Mouse (Mus musculus): ENCODE measurements at regions not wholly inside any gene's neighbourhood (a gene's known extent, or its start where the extent isn't known, plus 50 kb on each side); places are given as distances from the start of the nearest gene placed in this dataset.

DNA sequence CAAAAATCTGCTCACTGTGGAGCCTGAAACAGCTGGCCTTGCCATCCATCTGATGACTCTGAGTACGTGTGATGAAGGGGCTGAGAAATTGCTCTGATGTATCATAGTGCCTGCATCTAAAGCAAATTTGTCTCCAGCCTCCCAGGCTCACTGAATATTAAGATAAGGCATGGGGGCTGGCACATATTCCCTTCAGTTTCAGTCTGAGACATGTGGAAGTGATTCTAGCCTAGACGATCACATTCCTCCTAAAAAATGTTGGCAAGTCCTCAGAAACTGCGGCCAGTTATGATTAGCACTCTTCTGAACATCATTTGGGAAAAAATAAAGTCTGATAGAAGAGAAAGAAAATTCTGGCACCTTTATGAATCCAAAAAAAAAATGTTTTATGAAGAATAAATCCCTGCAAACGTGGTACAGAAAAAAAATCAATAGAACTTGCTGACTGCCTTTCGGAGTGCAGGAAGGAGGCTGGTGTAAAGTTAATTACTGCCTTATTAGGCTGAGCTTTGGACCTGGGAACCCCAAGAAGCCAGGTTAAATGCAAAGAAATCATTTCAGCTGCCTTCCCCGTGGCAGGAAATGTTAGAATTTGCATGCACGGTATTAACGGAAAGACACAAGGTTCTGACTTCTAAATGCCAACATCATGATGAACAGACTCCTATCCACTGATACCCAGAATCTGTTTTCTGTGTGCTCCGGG, 762.2 kb downstream of the Adgrl2 start:
- DNase-seq (ENCODE audit: extremely low spot score in 1 of 2, low spot score in 1 of 2): no peak

DNA sequence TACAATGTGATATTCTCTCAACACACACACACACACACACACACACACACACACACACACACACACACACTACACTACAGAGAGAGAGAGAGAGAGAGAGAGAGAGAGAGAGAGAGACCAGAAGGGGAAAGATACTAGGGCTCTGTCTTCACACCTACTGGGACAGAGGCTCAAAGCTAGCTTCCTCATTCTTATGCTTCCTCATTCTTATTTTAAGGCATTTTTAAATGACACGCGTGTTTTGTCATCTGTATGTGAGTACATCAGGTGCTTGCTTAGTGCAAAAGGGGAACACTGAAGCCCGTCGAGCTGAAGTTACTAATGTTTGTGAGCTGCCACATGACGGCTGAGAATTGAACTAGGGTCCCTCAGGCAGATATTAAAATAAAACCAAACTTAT, 769.5 kb downstream of the Adgrl2 start:
- no peak for DNase-seq (ENCODE audit: extremely low spot score in 1 of 2, low spot score in 1 of 2)

DNA sequence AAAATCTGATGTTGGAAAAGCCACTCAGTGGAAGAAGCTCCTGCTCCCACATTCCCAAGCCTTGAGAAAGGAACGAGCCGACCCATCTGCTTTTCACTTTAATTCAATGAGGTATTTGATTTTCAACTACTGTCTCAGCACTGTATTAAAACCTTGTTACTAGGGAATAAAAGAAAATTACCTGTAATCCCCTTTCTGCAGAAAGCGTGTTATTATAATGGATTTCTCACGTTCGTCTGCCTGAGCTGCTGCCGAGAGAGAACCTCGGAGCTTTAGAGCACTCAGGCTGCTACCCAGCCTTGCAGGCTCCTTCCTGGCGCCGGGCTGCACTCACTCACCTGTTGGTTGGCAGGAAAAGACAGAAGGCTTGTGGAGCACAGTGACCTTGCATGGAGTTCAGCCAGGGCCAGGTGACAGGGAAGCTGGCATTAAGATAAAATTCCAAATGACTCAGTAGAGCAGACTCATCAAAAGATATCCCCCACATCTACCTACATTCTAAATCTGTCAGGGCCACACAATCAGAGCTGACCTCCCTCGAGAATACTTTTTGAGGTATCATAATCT, 770.2 kb downstream of the Adgrl2 start:
- DNase-seq (ENCODE audit: extremely low spot score in 1 of 2, low spot score in 1 of 2): no peak

DNA sequence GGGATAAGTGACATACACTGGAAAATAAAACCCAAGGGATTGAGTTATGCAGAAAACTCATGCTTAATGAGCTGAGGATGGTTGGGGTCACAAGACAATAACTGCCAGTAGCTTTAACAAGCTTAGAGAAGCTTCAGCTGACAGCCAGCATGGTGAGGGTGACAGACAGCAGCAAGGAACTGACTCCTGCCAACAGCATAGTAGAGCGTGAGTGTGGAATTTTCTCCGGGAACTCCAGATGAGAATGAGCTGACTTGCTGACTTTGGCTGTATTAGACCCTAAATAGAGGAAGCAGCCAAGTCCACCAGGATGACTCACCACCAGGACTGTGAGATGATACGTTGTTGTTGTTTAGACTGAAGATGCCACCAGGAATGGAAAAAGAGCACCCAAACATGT, 788.2 kb downstream of the Adgrl2 start:
- DNase-seq (ENCODE audit: extremely low spot score in 1 of 2, low spot score in 1 of 2): no peak

DNA sequence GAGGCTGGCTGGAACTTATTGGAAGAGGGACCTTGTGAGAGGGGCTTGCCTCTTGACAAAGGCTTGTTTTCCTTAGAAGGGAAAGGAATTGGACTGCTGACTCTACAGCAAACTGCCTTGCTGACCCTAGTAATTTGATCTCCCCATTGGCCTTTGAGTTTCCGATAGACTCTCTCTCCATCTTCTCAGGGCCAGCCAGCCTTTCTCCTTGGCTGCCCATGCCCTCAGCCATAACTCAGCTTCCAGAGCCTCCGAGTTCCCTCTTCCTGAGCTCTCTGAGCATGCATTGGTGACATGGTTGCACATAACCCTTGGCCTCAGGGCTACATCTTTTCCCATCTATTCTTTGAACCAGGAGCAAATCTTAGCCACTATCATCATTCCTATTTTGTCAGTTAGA, 803.7 kb downstream of the Adgrl2 start:
- DNase-seq (ENCODE audit: extremely low spot score in 1 of 2, low spot score in 1 of 2): no peak

DNA sequence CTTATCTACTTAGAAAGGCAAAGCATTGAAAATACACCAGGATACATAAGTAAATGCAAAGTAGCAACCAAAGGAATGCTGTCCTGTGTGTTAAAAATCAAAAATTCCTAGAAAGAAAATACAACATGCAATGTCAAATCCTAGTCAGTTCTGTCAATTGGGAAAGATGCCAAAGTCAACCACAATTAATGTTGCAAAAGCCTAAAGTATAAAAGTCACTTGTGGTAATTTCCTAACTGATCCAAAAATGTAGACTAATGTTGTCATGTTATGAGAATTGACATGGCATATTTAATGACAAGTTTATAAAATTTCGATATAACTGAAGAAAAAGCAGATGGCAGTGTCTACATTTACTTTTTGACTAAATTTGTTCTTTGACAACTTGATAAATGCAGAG, 822.8 kb downstream of the Adgrl2 start:
- no peak for DNase-seq (ENCODE audit: extremely low spot score in 1 of 2, low spot score in 1 of 2)

DNA sequence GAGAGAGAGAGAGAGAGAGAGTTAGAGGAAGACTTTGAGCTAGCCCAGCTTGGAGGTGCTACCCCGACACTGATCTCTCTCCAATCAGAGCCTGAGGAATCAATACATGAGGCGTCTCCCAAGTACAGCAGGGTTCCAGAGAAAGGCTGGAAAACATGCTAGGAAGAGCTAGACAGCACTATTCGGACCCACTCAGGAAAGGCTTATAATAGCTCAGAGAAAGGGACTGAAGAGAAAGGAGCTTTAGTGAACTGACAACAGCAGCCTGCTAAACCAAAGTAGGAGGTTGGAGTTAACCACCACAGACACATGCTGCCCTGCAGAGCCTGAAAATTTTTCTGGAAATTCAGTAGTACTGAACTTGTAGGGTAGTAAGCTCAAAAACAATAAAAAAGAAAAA, 831.3 kb downstream of the Adgrl2 start:
- no peak for DNase-seq (ENCODE audit: extremely low spot score in 1 of 2, low spot score in 1 of 2)

DNA sequence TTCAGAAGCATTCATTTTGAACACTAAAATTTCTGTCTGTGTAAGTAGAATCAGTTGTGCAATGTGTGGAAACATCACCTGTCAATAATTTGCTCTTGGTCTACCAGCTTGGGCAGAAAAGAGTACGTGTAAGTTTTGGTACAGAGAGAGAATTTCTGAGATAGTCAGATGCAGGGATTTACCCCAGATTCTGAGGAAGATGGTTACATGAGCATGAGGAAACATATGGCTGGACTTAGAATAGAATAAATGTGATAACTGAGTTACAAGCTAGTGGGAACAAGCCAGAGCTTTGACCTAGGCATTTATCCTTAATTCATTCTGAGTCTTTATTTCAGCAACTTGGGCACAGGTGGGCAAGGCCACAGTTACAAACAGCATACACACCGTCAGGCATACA, 831.8 kb downstream of the Adgrl2 start:
- no peak for DNase-seq (ENCODE audit: extremely low spot score in 1 of 2, low spot score in 1 of 2)

DNA sequence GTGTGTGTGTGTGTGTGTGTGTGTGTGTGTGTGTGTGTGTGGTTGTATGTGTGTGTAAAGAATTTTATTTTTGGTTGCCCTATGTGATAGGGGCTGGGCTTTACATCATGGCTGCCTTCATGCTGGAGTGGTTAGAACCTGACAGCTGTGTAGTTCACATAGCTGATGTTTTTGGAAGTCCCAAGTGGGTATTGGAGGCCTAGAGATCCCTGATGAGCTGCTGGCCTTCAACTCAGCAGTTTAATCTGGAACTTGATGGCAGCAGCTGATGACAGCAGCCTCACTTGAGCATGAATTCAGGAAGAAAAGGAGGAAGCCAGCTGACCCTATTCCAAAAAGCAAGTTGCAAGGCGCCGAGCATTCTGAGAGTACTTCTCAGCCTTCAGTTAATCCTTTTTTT, 846.6 kb downstream of the Adgrl2 start:
- no peak for DNase-seq (ENCODE audit: extremely low spot score in 1 of 2, low spot score in 1 of 2)

DNA sequence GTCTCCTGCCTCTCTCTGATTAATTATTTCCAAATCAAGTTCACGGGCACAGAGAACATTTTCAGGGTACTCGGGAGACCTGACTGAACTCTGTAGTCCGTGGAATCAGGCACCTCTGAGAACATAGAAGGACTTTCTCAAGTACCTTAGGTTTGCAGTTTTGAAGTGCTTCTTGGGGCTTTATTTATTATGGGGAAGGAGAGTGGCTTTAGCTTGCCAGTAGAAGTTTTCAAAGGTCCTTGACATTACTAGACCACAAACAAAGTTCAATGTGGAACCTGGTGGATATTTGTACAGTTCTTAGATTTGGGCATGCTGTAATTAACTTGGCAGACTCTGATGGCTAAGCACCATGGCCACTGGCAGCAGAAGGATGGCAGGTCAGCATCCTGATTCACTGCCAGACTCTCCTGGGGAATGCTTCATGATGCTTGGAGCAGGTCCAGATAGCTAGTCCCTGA, 853.5 kb downstream of the Adgrl2 start:
- no peak for DNase-seq (ENCODE audit: extremely low spot score in 1 of 2, low spot score in 1 of 2)

DNA sequence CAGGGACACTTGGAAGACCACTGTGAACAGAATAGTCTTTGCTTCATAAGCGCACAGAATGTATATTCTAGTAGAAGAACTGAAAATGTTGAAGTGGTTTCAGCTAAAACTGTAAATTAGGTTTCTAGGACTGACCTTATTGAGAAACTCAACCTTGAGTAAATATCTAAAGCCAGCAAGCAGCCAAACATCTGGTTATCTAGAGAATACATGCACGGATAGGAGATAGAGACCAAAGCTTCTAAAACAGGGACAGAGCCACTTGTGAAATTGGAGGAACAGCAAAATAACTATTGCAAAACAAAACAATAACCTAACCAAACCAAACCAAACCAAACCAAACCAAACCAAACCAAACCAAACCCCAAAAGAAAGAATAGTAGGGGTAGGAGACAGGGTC, 855.7 kb downstream of the Adgrl2 start:
- no peak for DNase-seq (ENCODE audit: extremely low spot score in 1 of 2, low spot score in 1 of 2)

DNA sequence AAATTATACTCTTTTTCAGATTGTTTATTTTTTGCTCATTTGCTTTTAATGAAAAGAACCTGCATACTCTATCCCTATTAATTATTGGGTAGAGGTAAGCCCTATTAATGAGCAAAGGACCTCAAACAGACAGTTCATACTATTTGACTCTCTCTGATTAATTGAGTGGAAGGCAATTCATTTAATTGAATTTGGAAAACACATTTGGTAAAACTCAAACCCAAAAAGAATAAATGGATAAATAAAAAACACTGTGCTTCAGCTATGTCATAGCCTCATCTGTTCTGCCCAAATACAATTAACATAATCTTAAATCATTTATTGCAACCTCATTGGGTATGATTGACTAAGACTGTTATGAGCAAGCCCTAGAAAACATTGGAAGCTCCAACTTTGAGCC, 874.8 kb downstream of the Adgrl2 start:
- DNase-seq (ENCODE audit: extremely low spot score in 1 of 2, low spot score in 1 of 2): no peak

DNA sequence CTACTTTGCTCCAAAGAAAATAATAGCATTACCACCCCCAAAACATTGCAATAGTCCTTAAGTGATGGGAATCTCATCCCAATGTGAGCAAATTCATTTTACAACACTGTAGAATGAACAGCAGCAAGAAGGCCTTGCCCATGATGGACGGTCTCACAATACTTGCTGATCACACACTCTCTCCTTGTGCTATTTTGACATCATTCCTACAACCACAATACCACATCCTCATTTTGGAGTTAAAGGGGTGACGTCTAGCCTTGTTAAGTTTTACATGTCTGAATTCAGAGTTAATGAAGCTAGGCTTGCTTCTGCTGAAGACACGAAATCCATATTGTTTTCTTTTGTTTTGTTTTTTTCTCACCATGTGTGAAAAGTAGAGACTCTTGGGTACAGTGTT, 878.2 kb downstream of the Adgrl2 start:
- DNase-seq (ENCODE audit: extremely low spot score in 1 of 2, low spot score in 1 of 2): no peak

DNA sequence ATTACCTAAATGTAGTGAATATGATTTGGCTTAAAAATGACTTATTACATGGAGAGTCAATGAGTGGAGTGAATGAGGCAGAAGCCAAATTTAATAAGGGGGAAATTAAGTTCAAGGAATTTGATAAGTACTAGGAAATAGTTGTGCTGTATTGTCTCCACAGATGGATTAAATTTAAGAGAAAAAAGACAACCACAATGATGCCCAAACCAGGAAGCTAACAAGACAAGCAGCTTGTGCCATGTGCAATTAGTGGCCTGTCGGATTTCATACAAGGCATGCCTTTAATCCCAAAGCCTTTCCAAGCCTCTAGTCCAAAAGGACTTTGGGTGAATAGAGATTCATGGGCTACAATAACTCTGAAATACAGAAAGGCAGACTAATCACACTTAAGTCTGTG, 883.3 kb downstream of the Adgrl2 start:
- no peak for DNase-seq (ENCODE audit: extremely low spot score in 1 of 2, low spot score in 1 of 2)

DNA sequence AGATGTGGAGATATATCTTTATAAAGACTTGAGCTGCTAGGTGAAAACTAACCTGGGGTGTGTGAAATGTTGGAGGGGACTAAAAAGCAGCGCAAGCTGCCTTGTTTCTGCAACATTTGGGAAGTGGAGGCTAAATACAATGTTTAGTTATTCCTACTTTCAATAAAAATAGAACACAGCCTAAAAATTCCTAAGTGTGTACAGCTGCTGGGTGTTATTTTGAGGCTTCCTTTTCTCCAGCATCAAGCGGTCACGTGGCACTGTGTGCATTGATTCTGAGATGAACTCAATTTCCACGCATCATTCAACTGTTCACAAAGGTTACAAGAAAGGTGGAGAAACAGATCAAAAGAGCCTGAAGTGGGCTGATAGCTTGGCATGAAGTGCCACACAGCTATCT, 896.4 kb downstream of the Adgrl2 start:
- DNase-seq (ENCODE audit: extremely low spot score in 1 of 2, low spot score in 1 of 2): no peak

DNA sequence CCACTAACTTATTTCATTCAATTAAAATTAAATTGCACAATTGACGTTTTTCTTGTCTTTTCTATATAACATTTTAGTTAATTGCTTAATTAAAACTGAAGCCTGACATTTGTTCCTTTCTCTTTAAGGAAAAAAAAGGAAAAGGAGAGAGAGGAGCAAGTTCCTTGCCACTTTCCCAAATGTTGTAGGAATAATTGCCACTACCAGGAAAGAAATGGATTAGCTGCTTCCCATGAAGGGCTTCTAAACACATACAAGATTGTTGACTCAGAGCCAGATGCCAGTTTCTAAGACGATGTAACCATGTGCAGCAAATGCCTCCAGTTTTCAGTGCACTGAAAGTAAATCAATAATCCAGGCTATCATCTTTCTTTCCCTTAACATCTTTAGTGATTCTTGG, 914.5 kb downstream of the Adgrl2 start:
- no peak for DNase-seq (ENCODE audit: extremely low spot score in 1 of 2, low spot score in 1 of 2)

DNA sequence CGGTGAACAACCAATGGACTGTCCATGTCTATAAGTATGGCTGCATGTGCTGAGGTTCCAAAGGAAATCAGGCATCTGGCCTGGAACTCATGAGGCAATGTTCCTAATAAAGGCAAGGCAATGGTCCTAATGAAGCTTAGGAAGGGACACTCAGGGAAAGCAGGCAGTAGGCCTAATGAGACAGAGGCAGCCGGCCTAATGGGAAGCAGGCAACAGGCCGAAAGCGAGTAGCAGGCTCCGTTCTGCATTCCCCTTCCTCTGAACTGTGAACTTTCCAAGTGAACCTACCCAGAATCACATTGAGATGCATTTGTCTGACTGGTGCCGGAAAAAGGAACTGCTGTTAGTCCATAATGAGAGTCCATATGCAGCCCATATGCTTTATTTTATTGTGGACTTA, 923.7 kb downstream of the Adgrl2 start:
- no peak for DNase-seq (ENCODE audit: extremely low spot score in 1 of 2, low spot score in 1 of 2)

DNA sequence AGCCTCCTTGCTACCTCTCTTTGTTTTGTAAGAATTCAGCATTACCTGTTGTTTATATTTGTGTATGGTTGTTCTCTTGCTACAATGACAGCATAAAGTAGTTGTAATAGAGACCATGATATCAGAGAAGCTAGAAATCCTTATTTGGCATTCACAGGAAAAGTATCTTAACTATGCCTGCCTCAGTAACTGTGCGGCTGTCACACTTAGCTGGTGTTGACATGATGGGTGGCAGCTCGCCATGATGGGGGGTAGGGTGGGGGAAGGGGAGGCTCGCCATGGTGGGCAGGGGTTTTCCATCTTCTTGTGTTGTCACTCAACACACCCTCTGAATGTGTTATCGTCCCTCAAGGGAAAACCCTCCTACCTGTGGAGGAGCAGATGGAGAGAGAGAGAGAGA, 934.3 kb downstream of the Adgrl2 start:
- DNase-seq (ENCODE audit: extremely low spot score in 1 of 2, low spot score in 1 of 2): no peak

DNA sequence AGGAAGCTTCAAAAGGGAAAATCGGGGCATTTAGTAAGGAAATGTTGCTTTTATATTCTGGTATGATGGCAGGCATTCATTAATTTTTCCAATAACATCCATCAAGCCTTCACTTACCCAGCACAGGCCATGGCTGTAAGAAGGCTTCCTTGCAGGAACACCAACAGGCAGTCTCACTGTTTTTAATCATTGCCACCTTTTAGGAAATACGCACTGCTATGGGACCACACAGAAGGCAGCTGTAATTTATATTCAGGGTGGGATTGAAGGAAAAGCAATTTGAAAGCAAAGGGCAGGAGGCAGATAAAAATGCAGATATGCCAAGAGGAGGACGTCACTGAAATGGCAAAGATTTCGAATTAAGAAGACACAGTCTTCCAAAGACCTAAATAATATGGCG, 937.8 kb downstream of the Adgrl2 start:
- DNase-seq (ENCODE audit: extremely low spot score in 1 of 2, low spot score in 1 of 2): no peak

DNA sequence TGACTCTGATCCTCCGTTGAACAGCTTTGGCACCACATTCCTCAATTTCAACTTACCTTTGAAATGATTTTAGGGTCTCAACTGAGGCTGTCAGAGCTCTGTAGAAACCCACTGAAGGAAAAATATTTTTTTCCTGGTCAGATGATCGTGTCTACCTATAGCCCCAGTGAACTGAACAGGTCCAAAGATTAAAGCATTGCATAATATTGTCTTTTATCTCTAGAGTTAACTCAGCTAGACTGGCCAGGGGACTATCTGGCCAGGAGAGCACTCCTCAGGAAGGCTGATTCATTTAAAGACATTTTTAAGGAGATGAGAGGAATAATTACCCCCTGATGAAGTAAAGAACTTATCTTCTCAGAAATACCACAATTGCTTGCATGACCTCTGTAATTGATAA, 942.1 kb downstream of the Adgrl2 start:
- DNase-seq (ENCODE audit: extremely low spot score in 1 of 2, low spot score in 1 of 2): no peak

DNA sequence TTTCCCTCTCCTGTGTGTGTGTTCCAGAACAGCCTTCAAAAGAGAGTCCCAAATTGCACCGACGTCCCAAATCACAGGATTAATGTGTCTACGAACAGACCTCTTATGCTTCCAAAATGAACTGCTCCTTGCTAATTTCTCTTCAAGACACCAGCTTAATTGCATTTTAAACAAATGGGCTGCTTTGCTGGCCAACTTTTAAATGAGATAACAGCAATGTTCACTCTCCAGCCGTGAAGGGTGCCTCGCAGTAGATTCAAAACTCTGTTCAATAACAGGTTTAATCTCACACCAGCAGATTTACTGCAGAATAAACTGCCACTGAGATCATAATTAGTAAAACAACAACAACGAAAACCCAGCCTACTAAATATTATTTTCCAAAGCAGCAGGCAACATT, 957.8 kb downstream of the Adgrl2 start:
- no peak for DNase-seq (ENCODE audit: extremely low spot score in 1 of 2, low spot score in 1 of 2)

DNA sequence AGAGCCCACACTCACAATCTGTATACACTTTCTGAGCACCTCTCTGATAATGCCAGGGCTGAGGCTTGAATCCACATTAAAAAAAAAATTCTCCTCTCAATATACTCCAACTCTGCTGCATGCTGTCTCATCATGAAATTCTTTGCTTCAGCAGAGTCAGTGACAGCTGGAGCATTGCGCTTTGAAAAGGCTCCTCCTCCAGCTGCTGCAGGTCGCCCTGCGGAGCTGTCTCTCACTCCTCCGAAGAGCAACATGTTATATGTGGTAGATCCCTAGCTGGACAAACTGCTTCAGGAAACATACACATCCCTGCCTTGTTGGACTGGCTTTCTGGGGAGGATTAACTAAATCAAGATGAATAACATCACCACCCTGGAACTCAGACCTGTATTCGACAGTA, 984.5 kb downstream of the Adgrl2 start:
- no peak for DNase-seq (ENCODE audit: extremely low spot score in 1 of 2, low spot score in 1 of 2)

DNA sequence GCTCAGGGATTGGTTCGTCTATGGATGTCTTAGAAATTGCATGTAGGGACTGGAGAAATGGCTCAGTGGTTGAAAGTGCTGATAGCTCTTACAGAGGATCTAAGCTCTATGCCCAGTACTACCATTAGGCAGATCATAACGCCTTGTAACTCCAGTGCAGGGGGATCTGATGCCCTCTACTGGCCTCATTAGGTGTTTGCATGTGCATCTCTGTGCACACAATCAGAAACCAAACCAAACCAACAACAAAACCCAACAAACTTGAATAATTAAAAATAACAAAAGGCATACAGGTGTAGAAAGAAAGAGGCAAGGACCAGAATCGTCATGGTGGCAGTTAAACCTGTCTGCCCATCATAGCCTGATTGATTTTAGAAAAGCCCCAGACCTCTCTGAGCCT, 986.3 kb downstream of the Adgrl2 start:
- DNase-seq (ENCODE audit: extremely low spot score in 1 of 2, low spot score in 1 of 2): no peak

Data from layer of hippocampus, postnatal 25 days (tissue).